Mouse (Mus musculus): ENCODE results near the gene Olfr373.
A peak's percentile ranks its signal among the peaks of the same experiment; 100 is the strongest.

Olfr373 gene

DNA sequence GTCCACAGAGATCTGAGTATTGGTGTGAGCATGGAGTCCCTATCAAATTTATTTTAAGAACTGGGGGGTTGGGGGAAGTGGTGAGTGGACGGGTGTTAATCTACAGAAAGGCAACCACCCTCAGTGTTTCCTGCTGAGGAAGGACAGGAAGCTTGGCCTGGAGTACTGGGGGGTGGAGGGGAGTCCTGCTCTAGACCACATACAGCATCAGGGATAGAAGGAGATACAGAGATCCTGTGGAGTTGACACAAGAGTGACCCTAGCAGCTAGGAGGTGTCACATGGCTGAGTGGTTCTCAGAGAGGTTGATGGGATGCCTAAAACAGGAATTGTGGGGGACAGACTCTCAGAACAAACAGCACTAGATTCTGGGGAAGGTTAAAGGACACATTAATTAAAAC is 50.5 kb downstream of the Olfr373 start:
- no peak for DNase-seq (ENCODE audit: low read depth, low spot score)

DNA sequence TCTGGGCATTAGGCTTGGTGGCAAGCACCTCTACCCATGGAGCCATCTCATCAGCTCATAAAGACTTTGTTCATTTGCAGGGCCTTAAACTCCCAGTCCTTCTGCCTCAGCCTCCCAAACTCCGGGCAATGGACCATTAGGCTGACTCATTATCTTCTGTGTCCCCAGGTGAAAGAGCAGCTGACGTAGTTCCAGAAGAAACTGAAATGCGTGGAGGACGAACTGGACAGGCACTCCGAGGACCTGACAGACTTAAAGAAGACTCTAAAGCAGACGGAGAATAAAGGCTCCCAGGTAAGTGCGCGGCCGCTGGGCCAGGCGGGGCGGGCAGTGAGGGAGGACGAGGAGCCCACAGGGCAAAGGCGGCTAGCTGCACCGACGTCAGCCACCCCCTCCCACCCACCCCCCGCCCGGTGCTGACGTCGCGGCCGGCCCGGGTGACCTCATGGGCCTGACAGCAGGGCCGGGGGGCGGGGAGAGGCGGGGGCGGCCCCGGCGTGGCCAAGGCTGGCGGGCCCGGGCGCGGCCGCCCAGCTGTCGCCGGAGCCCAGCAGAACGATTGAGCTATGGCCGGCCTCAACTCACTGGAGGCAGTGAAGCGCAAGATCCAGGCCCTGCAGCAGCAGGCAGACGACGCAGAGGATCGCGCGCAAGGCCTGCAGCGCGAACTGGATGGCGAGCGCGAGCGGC is 51.9 kb downstream of the Olfr373 start, which contains the start of gene Tpm4:
Gene Tpm4 (plus strand): TSS at position 220 of the 690 bp plus-strand sequence.
- DNase-seq (ENCODE audit: low read depth, low spot score), result no peak

DNA sequence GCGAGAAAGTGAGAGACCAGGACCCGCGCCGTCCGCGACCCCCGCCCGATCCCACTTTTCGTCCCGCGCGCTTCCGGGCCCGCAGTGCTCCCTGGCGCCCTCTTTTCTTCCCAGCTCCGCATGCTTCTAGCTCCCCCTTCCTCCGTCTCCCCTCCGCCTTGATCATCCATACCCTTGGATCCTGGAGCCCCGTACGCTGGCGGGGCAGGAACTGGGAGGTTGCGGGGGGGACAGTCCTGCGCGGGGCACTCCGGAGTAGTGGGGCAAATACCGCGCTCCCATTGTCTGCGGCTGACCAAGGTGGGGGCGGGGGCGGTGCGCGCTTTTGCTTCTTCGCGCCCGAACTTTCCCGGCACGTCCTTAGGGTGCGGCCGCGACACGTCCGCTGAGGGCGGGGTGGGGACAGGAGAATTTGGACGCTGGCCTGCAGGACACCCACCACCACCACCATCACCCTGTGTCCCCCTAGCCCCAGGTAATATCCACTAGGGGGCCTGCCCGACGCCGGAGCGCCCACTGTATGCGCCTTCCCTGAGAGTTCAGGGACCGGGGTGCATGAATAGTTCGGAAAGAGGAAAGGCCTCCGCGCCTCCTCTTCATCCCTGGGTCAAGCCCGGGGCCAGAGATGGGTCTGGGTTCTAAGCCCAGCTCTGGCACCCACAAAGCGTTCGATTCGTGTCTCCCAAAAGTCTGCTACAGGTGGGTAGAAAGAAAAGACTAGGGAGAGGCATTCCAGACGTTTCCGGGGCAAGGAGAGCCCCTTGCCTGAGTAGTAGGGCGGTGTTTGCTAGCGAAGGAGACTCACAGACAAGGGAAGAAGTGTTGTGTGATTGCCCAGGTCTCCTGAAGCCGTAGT is 52.7 kb downstream of the Olfr373 start:
- peak; percentile 34 for DNase-seq (ENCODE audit: low read depth, low spot score)

DNA sequence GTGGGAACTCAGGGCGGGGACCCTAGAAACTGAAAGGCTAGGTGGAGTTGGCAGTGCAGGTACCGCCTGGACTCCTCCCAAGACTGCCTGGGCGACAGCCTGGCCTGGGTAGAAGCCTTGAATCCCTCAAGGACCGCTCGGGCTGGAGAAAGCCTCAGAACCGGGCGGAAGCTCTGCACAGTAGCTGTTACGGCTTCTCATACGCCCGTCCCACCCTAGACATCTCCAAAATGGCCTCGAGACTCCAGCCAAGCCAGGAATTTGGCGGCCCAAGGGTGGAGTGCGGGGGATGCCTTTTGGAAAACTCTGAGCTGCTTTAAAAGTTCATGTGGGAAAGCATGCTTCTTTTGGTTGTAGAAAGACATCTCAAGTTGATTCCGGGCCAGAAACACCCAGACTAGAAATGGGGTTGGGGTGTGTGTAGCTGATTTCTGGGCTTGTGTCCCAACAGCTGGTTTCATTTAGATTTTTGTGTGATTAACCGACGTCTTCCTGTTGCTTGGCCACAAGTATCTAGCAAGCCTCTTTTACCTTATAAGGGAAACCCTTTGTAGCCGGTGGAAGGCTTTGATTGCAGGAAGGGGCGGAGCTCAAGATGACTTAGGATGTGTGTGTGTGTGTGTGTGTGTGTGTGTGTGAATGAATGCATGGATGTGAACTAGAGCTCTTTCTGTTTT is 53.5 kb downstream of the Olfr373 start:
- peak; percentile 45 for DNase-seq (ENCODE audit: low read depth, low spot score)

DNA sequence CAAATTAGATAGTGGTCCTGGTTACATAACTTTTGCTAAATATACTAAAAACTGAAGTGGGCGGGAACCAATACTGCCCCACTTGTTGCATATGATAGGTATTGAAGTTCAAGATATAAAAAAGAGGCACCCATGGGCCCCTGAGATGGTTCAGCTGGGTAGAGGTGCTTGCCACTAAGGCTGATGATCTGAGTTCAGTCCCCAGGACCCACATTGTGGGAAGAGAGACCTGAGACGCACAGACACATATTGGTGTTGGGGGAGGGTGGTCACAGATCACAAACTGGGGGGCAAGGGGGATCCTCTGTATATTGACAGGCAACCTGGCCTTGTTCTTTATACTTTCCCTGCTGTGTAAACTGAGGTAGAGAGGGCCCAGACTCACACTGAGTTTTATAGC is 54.5 kb downstream of the Olfr373 start:
- DNase-seq (ENCODE audit: low read depth, low spot score), result no peak

DNA sequence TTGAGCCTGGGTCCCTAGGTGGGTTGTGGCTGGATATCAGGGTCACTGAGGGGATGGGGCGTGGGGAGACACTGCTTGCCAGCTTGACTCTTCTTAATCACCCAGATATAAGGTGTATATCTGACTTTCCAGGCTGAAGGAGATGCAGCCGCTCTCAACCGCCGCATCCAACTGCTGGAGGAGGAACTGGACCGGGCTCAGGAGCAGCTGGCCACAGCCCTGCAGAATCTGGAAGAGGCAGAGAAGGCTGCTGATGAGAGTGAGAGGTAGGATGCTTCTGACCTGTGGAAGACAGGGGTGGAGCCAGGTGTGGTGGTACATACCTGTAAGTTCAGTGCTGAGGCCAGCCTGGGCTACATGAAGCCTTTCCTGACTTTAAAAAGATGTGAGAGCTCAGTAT is 55.5 kb downstream of the Olfr373 start:
- no peak for DNase-seq (ENCODE audit: low read depth, low spot score)

DNA sequence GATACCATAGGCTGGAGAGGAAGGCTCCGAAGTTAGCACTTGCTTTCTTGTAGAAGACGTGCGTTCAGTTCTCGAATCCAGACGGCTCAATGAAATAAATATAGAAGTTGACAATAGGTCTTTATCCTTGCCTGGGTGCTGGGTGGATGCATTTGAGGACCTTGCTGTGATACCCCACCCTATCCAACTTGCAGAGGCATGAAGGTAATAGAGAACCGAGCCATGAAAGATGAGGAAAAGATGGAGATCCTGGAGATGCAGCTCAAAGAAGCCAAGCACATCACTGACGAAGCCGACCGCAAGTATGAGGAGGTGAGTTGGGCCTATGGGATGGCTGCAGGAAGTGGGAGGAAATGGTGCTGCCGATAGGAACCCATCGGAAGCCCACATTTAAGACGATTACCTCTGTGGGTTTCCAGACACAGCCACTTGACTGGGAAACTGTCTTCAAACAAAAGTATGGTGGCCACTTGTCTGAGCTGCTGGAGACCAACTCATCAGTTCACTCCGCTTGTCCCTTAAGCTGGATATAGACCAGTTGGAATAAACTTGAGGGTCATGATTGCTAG is 60.4 kb downstream of the Olfr373 start:
- no peak for DNase-seq (ENCODE audit: low read depth, low spot score)

DNA sequence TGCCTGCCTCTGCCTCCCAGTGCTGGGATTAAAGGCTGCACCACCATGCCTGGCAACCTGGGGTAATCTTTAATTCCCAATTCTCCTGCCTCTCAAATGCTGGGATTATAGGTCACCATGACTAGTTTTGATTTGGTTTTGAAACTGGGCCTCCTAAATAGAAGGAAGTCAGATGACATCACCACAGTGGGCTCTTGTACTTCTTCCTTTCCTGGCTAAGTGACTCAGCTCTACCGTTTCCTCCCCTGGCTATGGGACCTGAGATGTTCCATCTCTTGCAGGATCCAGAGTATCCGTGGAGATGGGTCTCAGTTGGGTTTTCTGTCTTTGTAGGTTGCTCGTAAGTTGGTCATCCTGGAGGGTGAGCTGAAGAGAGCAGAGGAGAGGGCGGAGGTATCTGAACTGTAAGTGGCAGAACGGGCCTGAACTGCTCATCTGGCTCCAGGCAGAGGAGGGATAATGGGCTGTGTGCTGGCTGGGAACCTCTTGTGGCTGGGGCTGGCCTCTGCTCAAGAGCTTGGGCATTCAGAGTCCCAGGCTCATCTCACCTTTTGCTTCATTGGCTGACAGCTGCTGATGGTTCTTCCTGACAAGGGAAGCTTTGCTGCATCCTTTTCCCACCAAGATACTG is 61.5 kb downstream of the Olfr373 start:
- no peak for DNase-seq (ENCODE audit: low read depth, low spot score)

DNA sequence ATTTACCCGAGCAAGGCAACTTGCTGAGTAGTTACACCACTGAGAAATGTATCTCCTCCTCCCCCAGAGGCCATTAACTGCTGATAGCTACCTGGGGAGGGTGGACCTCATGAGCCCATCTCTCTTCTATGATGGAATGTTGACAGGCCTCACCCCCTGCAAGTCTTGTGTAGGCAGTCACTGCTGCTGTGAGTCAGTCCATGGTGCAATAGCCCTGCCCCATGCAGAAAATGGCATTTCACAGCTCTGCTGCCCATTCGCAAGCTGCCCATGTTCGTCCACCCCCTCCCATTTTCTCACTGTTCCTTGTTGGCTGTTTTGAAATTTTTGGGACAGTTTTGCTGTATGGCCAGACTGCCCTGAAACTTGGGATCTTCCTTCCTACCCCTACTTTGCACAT is 62.5 kb downstream of the Olfr373 start:
- DNase-seq (ENCODE audit: low read depth, low spot score), result no peak

DNA sequence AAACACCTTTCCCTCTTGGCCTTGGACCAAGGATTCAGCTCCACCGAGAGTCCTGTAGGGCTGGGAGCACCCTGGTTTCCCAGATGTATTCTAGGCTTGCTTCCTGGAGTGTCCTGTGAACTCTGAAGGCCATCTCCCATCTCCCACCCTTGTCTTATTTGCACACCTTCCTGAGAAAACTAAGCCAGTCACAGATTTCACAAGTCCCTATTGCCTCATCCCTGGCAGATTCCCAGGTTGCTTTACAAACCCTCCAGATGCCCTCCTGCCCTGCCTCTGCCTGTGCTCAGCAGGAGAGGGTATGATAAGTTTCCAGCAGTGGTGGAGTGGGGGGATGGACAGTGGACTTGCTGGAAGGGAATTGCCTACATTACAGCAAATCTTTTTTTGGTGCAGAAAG is 63.1 kb downstream of the Olfr373 start:
- no peak for DNase-seq (ENCODE audit: low read depth, low spot score)

DNA sequence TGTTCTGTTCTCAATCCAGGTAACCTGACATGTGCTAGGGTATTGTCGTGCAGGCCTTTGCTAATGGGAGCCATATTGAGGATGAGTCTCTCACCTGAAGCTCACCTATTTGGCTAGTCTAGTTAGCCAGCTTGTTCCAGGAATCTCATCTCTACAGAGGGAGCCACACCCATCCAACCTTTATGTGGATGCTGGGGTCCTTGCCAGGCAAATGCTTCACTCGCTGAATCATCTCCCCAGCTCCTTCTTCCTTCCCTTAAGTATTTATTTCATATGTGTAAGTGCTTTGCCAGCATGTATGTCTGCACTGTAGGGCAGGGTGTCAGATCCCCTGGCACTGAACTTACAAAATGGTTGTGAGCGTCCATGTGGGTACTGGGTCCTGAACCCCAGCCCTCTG is 63.6 kb downstream of the Olfr373 start:
- no peak for DNase-seq (ENCODE audit: low read depth, low spot score)

DNA sequence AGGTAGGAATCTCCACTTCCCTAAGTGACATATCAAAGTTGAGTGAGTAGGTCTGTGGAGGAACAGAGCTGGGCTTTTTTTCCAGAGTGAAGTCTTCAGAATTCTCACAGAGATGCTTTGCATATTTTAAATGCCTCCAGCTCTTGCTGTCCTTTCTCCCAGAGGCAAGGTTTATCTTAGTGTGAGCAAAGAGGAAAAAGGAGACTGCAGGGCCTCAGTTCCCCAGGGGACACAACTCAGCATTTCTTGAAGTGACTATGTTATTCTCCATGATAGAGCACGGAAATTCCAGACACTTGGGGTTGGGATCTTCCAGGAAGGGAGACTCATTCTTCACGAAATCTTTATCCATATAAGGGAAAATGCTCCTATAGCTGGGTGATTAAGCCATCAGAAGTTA is 64.3 kb downstream of the Olfr373 start:
- DNase-seq (ENCODE audit: low read depth, low spot score), result no peak

DNA sequence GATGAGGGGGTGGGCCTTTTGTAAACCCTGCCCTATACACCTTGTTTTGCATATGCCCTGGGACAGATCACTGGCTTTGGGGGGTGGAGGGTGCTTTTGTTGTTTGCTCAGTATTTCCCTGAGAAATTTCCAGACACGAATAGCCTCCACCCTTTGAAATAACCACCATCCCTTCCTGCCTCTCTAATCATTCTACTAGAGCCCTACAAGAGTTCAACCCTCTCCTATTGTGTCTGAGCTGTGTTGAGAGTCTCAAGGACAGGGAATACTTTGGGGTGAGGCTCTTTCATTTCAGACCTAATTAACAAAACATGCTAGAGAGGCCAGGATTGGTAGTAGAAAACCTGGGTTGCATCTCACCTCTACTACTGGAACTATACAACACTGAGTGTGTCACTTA is 66.1 kb downstream of the Olfr373 start:
- DNase-seq (ENCODE audit: low read depth, low spot score), result no peak

DNA sequence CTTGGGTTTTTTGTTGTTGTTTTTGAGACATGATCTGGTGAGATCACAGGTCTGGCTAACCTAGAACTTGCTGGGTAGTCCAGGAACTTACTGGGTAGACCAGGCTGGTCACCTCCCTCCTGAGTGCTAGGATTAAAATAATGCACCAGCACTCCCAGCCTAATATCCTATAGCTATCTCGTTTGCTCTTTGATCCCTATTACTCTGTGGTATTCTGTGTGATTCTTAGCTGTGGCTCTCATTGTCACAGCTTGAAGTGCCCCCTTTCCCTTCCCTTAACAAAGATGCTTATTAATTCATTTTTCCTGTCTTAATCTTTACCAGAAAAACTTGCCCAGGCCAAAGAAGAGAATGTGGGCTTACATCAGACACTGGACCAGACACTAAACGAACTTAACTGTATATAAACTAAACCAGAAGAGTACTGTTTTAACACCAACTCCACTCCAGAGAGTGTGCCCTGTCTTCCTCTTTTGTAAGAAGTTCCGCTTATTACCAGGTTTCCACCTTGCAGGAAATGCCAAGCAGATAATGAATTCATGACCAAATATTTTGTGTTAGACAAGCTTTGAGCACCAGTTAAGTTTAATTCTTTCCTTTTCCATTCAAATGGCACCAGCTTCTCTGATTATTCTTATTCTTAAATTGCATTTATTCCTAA is 68.6 kb downstream of the Olfr373 start:
- no peak for DNase-seq (ENCODE audit: low read depth, low spot score)
